Mouse (Mus musculus) lung, adult 18-20 months (tissue): ENCODE measurements around the gene Setd5.

Experiments used
- DNase-seq, 2 experiments: peaks; one replicate each; pipeline ENCODE4 v3.0.0; 2022; ENCODE audit warnings: mixed read lengths in 2 of 2

Gene Setd5

DNA sequence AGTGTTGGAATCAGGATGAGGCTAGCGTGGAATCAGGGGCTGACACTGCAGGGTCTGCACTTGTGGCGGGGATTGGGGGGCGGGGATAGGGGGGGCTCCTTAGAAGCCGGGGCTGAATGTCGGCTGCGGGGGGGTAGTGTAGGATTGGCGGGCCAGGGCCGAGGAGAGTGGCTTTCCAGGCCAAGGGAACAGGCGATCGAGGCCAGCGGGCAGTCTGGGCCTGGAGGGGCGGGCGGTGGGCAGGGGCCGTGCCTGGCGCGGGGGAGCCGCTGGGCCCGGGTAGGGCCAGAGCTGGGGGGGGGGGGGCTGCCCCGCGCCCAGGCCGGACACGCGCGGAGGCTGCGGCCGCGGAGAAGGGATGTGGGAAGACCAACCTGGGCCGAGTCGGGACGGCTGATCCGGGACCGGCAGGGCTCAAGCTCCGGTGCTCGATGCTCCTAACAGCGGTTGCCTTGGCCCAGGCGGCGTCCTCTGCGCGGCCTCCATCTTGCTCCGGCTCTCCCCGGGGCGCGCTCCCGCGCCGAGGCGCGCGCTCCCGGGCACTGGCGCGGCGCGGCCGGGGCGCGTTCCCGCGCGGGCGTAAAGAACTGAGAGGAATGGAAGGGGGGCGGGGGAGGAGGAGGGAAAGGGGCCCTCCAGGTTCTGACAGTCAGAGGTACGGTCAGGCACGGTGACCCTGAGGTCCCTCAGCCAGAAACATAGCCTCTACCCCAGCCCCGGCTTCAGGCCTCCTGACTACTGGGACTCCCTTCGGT, 117.9 kb downstream of the Setd5 start, which contains the start of gene Lhfpl4:
Gene Lhfpl4 (minus strand): TSS at position 544 of the 755 bp plus-strand sequence.
- no peak for DNase-seq

DNA sequence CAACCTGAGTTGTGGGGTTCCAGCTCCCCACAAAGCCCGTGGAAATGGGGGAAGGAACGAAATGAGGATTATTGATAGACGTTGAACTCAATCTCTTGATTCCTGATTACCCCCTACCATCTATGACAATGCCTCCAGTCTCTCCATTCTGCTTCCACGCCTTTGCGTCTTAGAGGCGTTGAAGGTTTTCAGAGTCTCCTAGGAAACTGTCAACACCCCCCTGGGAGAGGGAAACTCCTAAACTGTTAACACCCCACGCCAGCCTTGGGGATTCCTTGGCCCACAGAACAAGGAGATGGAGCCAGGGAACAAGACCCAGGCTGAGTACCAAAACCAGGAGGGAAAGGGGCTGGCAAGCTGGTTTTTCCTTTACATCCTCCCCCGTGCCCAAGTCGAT, 118.4 kb downstream of the Setd5 start:
- no peak for DNase-seq
